Mouse (Mus musculus) liver, embryonic 14.5 days (tissue): ENCODE results near the gene Pkd1. TPM values are rescaled to one million over a fixed set of nuclear protein-coding genes. Genes with fewer than 3 reads are reported as not detected.

Experiments used
- ATAC-seq: fragments of 200-750 bp; cut with Nextera tagmentation; 2 replicates; pipeline ENCODE4 v1.8.0; 2017; ENCODE audit warnings: moderate number of reproducible peaks, mild to moderate bottlenecking, moderate library complexity; ENCODE audit not compliant: insufficient read depth
- DNase-seq, 3 experiments: peaks; one replicate each; pipeline ENCODE4 v3.0.0-alpha.2; 2012 to 2013; ENCODE audit warnings: low read depth in 3 of 3, low spot score in 3 of 3
- H3K27ac ChIP-seq: fragments of 300-500 bp; sonication (generic); 2 replicates; pipeline ENCODE4 v1.5.1; 2014; ENCODE audit warnings: moderate library complexity, mild to moderate bottlenecking, control low read depth, inconsistent platforms
- H3K27me3 ChIP-seq: fragments of 300-500 bp; sonication (generic); 2 replicates; pipeline ENCODE4 v1.6.1; 2014; ENCODE audit warnings: mild to moderate bottlenecking, low read length, moderate library complexity; ENCODE audit not compliant: control insufficient read depth, insufficient read depth
- H3K36me3 ChIP-seq: fragments of 300-500 bp; sonication (generic); replicated peaks from 2 replicates; pipeline ENCODE4 v1.6.1; 2014; ENCODE audit warnings: low read depth; ENCODE audit not compliant: control insufficient read depth, insufficient read depth
- H3K4me1 ChIP-seq, 2 experiments: fragments of 200-500 bp in 1 of 2; fragments of 300-500 bp in 1 of 2; sonication (generic) in 1 of 2; replicated peaks; 2 replicates each; pipeline ENCODE4 v1.6.1; 2012 to 2014; ENCODE audit warnings: antibody characterized with exemption in 1 of 2, inconsistent platforms in 1 of 2, low read length in 1 of 2; ENCODE audit not compliant: control insufficient read depth in 2 of 2, insufficient read depth in 2 of 2
- H3K4me2 ChIP-seq: fragments of 300-500 bp; sonication (generic); 2 replicates; pipeline ENCODE4 v1.6.1; 2014; ENCODE audit warnings: low read depth, mild to moderate bottlenecking, control low read depth, moderate library complexity
- H3K4me3 ChIP-seq, 2 experiments: fragments of 200-500 bp in 1 of 2; fragments of 300-500 bp in 1 of 2; sonication (generic) in 1 of 2; 2 replicates each; pipeline ENCODE4 v1.5.1; 2012 to 2014; ENCODE audit warnings: low read depth in 2 of 2, low read length in 2 of 2, mild to moderate bottlenecking in 2 of 2, control low read depth in 1 of 2, inconsistent platforms in 1 of 2, moderate library complexity in 1 of 2; ENCODE audit not compliant: insufficient read depth in 1 of 2
- H3K9ac ChIP-seq: fragments of 300-500 bp; sonication (generic); replicated peaks from 2 replicates; pipeline ENCODE4 v1.6.1; 2014; ENCODE audit warnings: mild to moderate bottlenecking, control low read depth, moderate library complexity
- H3K9me3 ChIP-seq: fragments of 300-500 bp; sonication (generic); 2 replicates; pipeline ENCODE4 v1.6.1; 2016; ENCODE audit warnings: low read length, mixed read lengths; ENCODE audit not compliant: control insufficient read depth
- CTCF ChIP-seq: IDR thresholded peaks from 2 replicates; pipeline ENCODE4 v1.5.1; 2016; ENCODE audit warnings: antibody characterized with exemption, low read depth, control low read depth
- EP300 ChIP-seq: IDR thresholded peaks from 2 replicates; pipeline ENCODE4 v1.6.1; 2016; ENCODE audit warnings: antibody characterized with exemption, low read depth
- WGBS: fragments of 180-500 bp; shearing (Covaris S2); extraction: QIAGEN DNeasy Blood & Tissue Kit; methylation state at CpG from one replicate; pipeline ENCODE4 v1.1.7; 2014; ENCODE audit not compliant: insufficient replicate concordance; 5-methylcytosine and 5-hydroxymethylcytosine counted together
- polyA plus RNA-seq, 2 experiments: library from polyadenylated mRNA; depleted of rRNA in 1 of 2; stranded (reverse) in 1 of 2; unstranded in 1 of 2; fragments of >200 nt; fragmentation: Nextera tagmentation in 1 of 2; extraction: Ambion mirVana in 1 of 2; gene quantifications; 2 replicates each; pipeline versions ENCODE4 v1.2.1 to v1.2.3; 2012 to 2014

Gene Pkd1
- polyA plus RNA-seq, 2 experiments: 1.8 to 3.4 TPM

- H3K4me2 ChIP-seq: no peak overlapping the region
- no peak overlapping the region for H3K27ac ChIP-seq
- no peaks in the 10 kb centered on the region for H3K27me3 ChIP-seq
- ATAC-seq (no peak), DNase-seq (no peak)
- H3K4me1 ChIP-seq: peaks cover 0 to 10% of the 10 kb centered on the region in 2 experiments; a peak in 2 of 4 replicates
- WGBS: 80% methylated on average over 7 of the region's 7 CpGs
- no peak overlapping the region for H3K4me3 ChIP-seq
- no peaks in the 10 kb centered on the region for H3K36me3 ChIP-seq
- no peaks in the 10 kb centered on the region for H3K9me3 ChIP-seq
- TF ChIP-seq CTCF (no peak), EP300 (no peak)
- no peak overlapping the region for H3K9ac ChIP-seq
Measured at GRCm38 (mm10) chr17:24557091-24557490, 7.5 kb downstream of the Pkd1 start.

- Histone ChIP-seq H3K36me3 (no peaks in the 10 kb centered on the region), H3K27ac (no peak overlapping the region), H3K4me2 (no peak overlapping the region), H3K9ac (no peak overlapping the region), H3K9me3 (no peaks in the 10 kb centered on the region), H3K4me3 (no peak overlapping the region), H3K27me3 (no peaks in the 10 kb centered on the region), H3K4me1 (peaks cover 0 to 10% of the 10 kb centered on the region in 2 experiments; a peak in 2 of 4 replicates)
- DNase-seq (no peak), ATAC-seq (no peak)
- TF ChIP-seq EP300 (no peak), CTCF (no peak)
- 48% methylated on average over 4 of the region's 4 CpGs for WGBS
Measured at GRCm38 (mm10) chr17:24558600-24559099, 9.0 kb downstream of the Pkd1 start.

DNA sequence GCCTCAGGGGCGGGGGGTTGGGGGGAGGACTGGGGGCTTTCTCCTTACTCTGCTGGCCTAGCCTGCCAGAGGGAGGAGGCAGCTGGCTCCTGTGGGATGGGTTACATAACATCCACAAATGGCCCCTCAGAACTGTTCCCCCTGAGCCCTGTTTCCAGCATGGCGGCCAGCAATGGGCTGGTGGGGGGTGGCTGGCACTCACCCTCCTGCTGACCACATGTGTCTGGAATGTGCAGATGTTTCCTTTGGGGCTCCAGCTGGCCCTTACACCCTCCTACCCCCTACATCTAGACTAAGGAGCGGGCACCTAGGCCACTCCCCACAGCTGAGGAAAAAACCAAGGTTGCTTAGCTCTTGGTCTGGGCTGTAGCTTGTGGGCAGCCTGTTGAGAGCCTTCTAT is 9.5 kb downstream of the Pkd1 start:
- TF ChIP-seq CTCF (no peak), EP300 (no peak)
- H3K9ac ChIP-seq: no peak overlapping the region
- H3K27me3 ChIP-seq: no peaks in the 10 kb centered on the region
- H3K4me1 ChIP-seq: peaks cover 0 to 10% of the 10 kb centered on the region in 2 experiments; a peak in 2 of 4 replicates
- DNase-seq (no peak), ATAC-seq (no peak)
- no peak overlapping the region for H3K4me2 ChIP-seq
- H3K4me3 ChIP-seq: no peak overlapping the region
- H3K36me3 ChIP-seq: no peaks in the 10 kb centered on the region
- 63% methylated on average over 3 of the region's 3 CpGs for WGBS
- no peak overlapping the region for H3K27ac ChIP-seq
- H3K9me3 ChIP-seq: no peaks in the 10 kb centered on the region

DNA sequence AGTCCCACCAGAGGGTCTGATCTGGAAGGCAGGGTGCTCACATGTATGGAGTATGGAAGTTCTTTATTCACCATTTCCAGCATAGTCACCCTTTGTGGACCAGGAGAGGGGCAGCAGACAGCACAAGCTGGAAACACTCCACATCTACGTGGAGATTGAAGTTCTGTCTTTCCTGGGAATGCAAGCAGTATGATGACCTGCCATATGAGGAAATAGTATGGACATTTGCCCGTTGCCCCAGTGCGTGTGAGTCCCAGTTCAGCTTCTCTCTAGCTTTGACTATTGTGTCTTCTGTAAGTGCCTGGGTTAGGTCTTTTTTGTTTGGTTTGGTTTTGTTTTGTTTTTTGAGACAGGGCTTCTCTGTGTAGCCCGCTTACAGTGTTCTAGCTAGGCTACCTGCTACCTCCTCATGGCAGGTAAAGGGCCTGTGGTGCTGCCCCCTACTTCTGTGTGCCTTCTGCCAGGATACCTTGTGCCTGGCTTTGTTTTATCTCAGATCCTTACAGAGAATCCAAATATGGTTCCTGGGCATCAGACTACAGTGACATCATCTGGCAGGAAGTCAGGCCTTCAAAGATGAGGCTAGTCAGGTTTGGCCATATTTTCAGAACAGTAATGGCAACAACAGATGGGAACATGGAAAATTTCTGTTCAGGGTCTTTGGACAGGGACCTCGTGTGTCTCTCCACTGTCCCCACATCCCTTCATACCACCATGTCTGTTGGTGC is 10.8 kb downstream of the Pkd1 start:
- Histone ChIP-seq H3K4me3 (no peak overlapping the region), H3K9me3 (no peaks in the 10 kb centered on the region), H3K27me3 (no peaks in the 10 kb centered on the region), H3K36me3 (no peaks in the 10 kb centered on the region), H3K4me2 (no peak overlapping the region), H3K27ac (no peak overlapping the region), H3K4me1 (peaks cover 0 to 10% of the 10 kb centered on the region in 2 experiments; a peak in 2 of 4 replicates), H3K9ac (no peak overlapping the region)
- TF ChIP-seq CTCF (no peak), EP300 (no peak)
- ATAC-seq (no peak), DNase-seq (no peak)
- WGBS: 66% methylated on average over 5 of the region's 5 CpGs

DNA sequence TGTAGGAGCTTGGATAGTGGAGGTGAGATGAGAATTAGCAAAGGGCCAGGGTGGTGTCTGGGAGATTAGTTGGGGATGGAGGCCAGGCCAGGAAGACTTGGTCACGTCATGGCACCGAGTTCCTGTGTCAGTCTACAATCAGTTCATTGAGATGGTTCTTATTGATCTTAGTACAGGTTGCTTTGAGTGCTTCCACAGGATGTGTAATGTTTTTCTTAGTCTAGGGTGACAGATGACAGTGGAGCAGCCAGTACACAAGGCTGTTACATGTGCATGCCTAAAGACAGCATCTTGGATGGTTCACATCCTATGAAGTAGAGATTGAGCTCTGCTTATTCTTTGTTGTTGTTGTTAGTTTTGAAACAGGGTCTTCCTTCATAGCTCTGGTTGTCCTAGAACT is 12.0 kb downstream of the Pkd1 start:
- WGBS: 78% methylated on average over 2 of the region's 2 CpGs

More for the DNA sequence above, 12.0 kb downstream of the Pkd1 start:
- no peaks in the 10 kb centered on the region for H3K27me3 ChIP-seq
- no peak overlapping the region for H3K4me2 ChIP-seq
- DNase-seq (no peak), ATAC-seq (no peak)
- TF ChIP-seq CTCF (no peak), EP300 (no peak)
- no peaks in the 10 kb centered on the region for H3K36me3 ChIP-seq
- H3K27ac ChIP-seq: no peak overlapping the region
- no peak overlapping the region for H3K4me3 ChIP-seq
- peaks cover 0 to 9% of the 10 kb centered on the region in 2 experiments; a peak in 3 of 4 replicates for H3K4me1 ChIP-seq
- H3K9ac ChIP-seq: no peak overlapping the region
- no peaks in the 10 kb centered on the region for H3K9me3 ChIP-seq
